12 mouse cellular contexts compared by ENCODE assay signal in genomic region chr4:115824178-115824577, GRCm38 (mm10). TPM values are rescaled to one million over a fixed set of nuclear protein-coding genes. Genes with fewer than 3 reads are reported as not detected.
DNase-seq lines count a peak whose midpoint lies in the region; ATAC-seq lines count a peak whose summit lies in the region.
"Had no signal": no experiment of that assay in that cellular context is flagged by ENCODE, and none has a peak within 500 bp of the region (broad histone marks: within the 10 kb centered on the region; RNA-seq: fewer than 3 reads in every experiment).

No protein-coding gene starts in this region.

- H3K9me3 ChIP-seq in heart, embryonic 10.5 days, result no peaks in the 10 kb centered on the region
- H3K9me3 ChIP-seq in kidney, embryonic 15.5 days (replicated peaks), result no peaks in the 10 kb centered on the region

- peaks cover 9% of the 10 kb centered on the region for H3K79me2 ChIP-seq in macrophage (ENCODE audit: inconsistent target)

- WGBS in heart, embryonic 10.5 days, result 41% methylated on average over 2 of the region's 2 CpGs
- 90% methylated on average over 2 of the region's 2 CpGs for WGBS in macrophage (ENCODE audit: missing documents)
- 73% methylated on average over 2 of the region's 2 CpGs for WGBS in kidney, embryonic 15.5 days

- H3K36me3 ChIP-seq in heart, embryonic 10.5 days, result peaks cover 4% of the 10 kb centered on the region; the same call in 1 of the 2 replicates
- no peaks in the 10 kb centered on the region for H3K36me3 ChIP-seq in macrophage (ENCODE audit: inconsistent target)
- H3K36me3 ChIP-seq in kidney, embryonic 15.5 days, result no peaks in the 10 kb centered on the region

- H3K4me3 ChIP-seq in heart, embryonic 10.5 days, result no peak overlapping the region
- no peak overlapping the region for H3K4me3 ChIP-seq in macrophage (ENCODE audit: inconsistent target)
- H3K4me3 ChIP-seq in kidney, embryonic 15.5 days (replicated peaks), result no peak overlapping the region

- H3K4me1 ChIP-seq in heart, embryonic 10.5 days, result peaks cover 45% of the 10 kb centered on the region
- H3K4me1 ChIP-seq in kidney, embryonic 15.5 days, result peaks cover 15% of the 10 kb centered on the region

- peak overlapping the region; percentile 52; the same call in 1 of the 2 replicates for H3K27ac ChIP-seq in heart, embryonic 10.5 days
- H3K27ac ChIP-seq in macrophage, result peak overlapping the region; percentile 87
- no peak overlapping the region for H3K27ac ChIP-seq in kidney, embryonic 15.5 days

- no peak for DNase-seq in heart, embryonic 10.5 days (ENCODE audit: low spot score)
- no peak for DNase-seq in heart, postnatal 14 days
- DNase-seq in lung, postnatal 25 days (ENCODE audit: low spot score), result peak; percentile 28
- DNase-seq in lung, postnatal 4 days, result no peak
- no peak for DNase-seq in left cerebral cortex, adult 18-20 months (ENCODE audit: low spot score in 2 of 2)
- DNase-seq: layer of hippocampus, adult 9-11 months; right cerebral cortex, postnatal 25 days; thymus, postnatal 25 days had no signal

- intact Hi-C loops in heart, postnatal 14 days (cut with DNase I), result no loop called here

- H3K4me2 ChIP-seq in kidney, embryonic 15.5 days, result no peak overlapping the region

- H3K9ac ChIP-seq in kidney, embryonic 15.5 days, result no peak overlapping the region

- H3K27me3 ChIP-seq in heart, embryonic 10.5 days (ENCODE audit: insufficient read depth, poor library complexity, severe bottlenecking), result no peaks in the 10 kb centered on the region
- no peaks in the 10 kb centered on the region for H3K27me3 ChIP-seq in kidney, embryonic 15.5 days

- ATAC-seq in erythroblast, adult 5-6 weeks (replicated peaks; ENCODE audit: low FRiP score, poor library complexity, severe bottlenecking), result peak; percentile 41
- ATAC-seq in kidney, embryonic 15.5 days (replicated peaks; ENCODE audit: low FRiP score), result no peak

RNA-seq across cellular contexts. Expression of gene Mob3c, which starts 3.7 kb away (rescaled TPM):
- 5.9 and 9.8 TPM in 2 replicates for polyA plus RNA-seq in heart, embryonic 10.5 days (2016; fragmentation: Nextera tagmentation; extraction: Ambion mirVana)
- total RNA-seq in heart, postnatal 14 days (2021), result 1 to 10 TPM; 6.4 to 7.1 TPM
- total RNA-seq in erythroblast, adult 5-6 weeks (2015; ENCODE audit: low replicate concordance), result 2.5 and 3.8 TPM in 2 replicates
- total RNA-seq in erythroblast, adult 5-6 weeks (2017; ENCODE audit: low replicate concordance), result 4.6 and 4.7 TPM in 2 replicates
- 100 to 1,000 TPM in 22 of 26 experiments, 10 to 100 TPM in 4; 81.4 to 234 (median 122) TPM for total RNA-seq in macrophage (2018; cell fraction: chromatin; rRNA removed)
- total RNA-seq in macrophage (2018; cell fraction: cytosol; rRNA removed), result 10 to 100 TPM; 24.1 to 64.9 (median 31.5) TPM
- total RNA-seq in macrophage (2018; cell fraction: nucleus; rRNA removed), result 100 to 1,000 TPM in 18 of 26 experiments, 10 to 100 TPM in 8; 66.0 to 229 (median 125) TPM
- 16.6 to 27.7 TPM (median 23.8 TPM) in 3 replicates for polyA plus RNA-seq in macrophage (2018)
- total RNA-seq in left cerebral cortex, adult 18-20 months (2021), result 1 to 10 TPM; 4.0 to 6.7 TPM
- polyA plus RNA-seq in kidney, embryonic 15.5 days (2015; fragmentation: Nextera tagmentation; extraction: Ambion mirVana), result 12.4 and 14.6 TPM in 2 replicates

RNA-seq across cellular contexts. Expression of gene Mknk1, which starts 14.8 kb away (rescaled TPM):
- 22.7 and 23.0 TPM in 2 replicates for polyA plus RNA-seq in heart, embryonic 10.5 days (2016; fragmentation: Nextera tagmentation; extraction: Ambion mirVana)
- total RNA-seq in heart, postnatal 14 days (2021), result 10 to 100 TPM; 27.8 to 28.1 TPM
- total RNA-seq in erythroblast, adult 5-6 weeks (2015; ENCODE audit: low replicate concordance), result 31.8 and 64.2 TPM in 2 replicates
- total RNA-seq in erythroblast, adult 5-6 weeks (2017; ENCODE audit: low replicate concordance), result 85.6 and 115 TPM in 2 replicates
- total RNA-seq in macrophage (2018; cell fraction: chromatin; rRNA removed), result 100 to 1,000 TPM in 25 of 26 experiments, 10 to 100 TPM in 1; 80.0 to 780 (median 373) TPM
- 100 to 1,000 TPM in 10 of 26 experiments, 10 to 100 TPM in 16; 52.2 to 151 (median 89.7) TPM for total RNA-seq in macrophage (2018; cell fraction: cytosol; rRNA removed)
- 100 to 1,000 TPM in 21 of 26 experiments, 10 to 100 TPM in 5; 56.6 to 406 (median 188) TPM for total RNA-seq in macrophage (2018; cell fraction: nucleus; rRNA removed)
- 62.4 to 141 TPM (median 130 TPM) in 3 replicates for polyA plus RNA-seq in macrophage (2018)
- total RNA-seq in left cerebral cortex, adult 18-20 months (2021), result 10 to 100 TPM; 29.6 to 39.5 TPM
- polyA plus RNA-seq in kidney, embryonic 15.5 days (2015; fragmentation: Nextera tagmentation; extraction: Ambion mirVana), result 23.4 and 25.6 TPM in 2 replicates

RNA-seq across cellular contexts. Expression of gene Atpaf1, which starts 39.6 kb away (rescaled TPM):
- 60.0 and 67.2 TPM in 2 replicates for polyA plus RNA-seq in heart, embryonic 10.5 days (2016; fragmentation: Nextera tagmentation; extraction: Ambion mirVana)
- total RNA-seq in heart, postnatal 14 days (2021), result 10 to 100 TPM; 60.6 to 63.0 TPM
- 2.7 and 10.9 TPM in 2 replicates for total RNA-seq in erythroblast, adult 5-6 weeks (2015; ENCODE audit: low replicate concordance)
- 1.4 and 2.3 TPM in 2 replicates for total RNA-seq in erythroblast, adult 5-6 weeks (2017; ENCODE audit: low replicate concordance)
- 10 to 100 TPM in 21 of 26 experiments, 1 to 10 TPM in 5; 5.3 to 33.8 (median 16.9) TPM for total RNA-seq in macrophage (2018; cell fraction: chromatin; rRNA removed)
- 10 to 100 TPM in 24 of 26 experiments, 1 to 10 TPM in 2; 9.4 to 26.4 (median 15.8) TPM for total RNA-seq in macrophage (2018; cell fraction: cytosol; rRNA removed)
- 10 to 100 TPM in 20 of 26 experiments, 1 to 10 TPM in 6; 5.8 to 30.3 (median 13.2) TPM for total RNA-seq in macrophage (2018; cell fraction: nucleus; rRNA removed)
- polyA plus RNA-seq in macrophage (2018), result 16.5 to 19.3 TPM (median 19.0 TPM) in 3 replicates
- 10 to 100 TPM; 75.2 to 86.0 TPM for total RNA-seq in left cerebral cortex, adult 18-20 months (2021)
- 55.2 and 60.7 TPM in 2 replicates for polyA plus RNA-seq in kidney, embryonic 15.5 days (2015; fragmentation: Nextera tagmentation; extraction: Ambion mirVana)

RNA-seq across cellular contexts. Expression of gene Tex38, which starts 43.4 kb away (rescaled TPM):
- 0.55 and 0.62 TPM in 2 replicates for polyA plus RNA-seq in heart, embryonic 10.5 days (2016; fragmentation: Nextera tagmentation; extraction: Ambion mirVana)
- total RNA-seq in heart, postnatal 14 days (2021), result under 1 TPM in 1 of 2 experiments, not detected in 1; 0.39 TPM
- total RNA-seq in erythroblast, adult 5-6 weeks (2015; ENCODE audit: low replicate concordance), result not detected in 2 replicates
- not detected in 2 replicates for total RNA-seq in erythroblast, adult 5-6 weeks (2017; ENCODE audit: low replicate concordance)
- not detected for total RNA-seq in macrophage (2018; cell fraction: chromatin; rRNA removed)
- total RNA-seq in macrophage (2018; cell fraction: cytosol; rRNA removed), result under 1 TPM in 1 of 26 experiments, not detected in 25; 0.19 TPM
- under 1 TPM in 1 of 26 experiments, not detected in 25; 0.96 TPM for total RNA-seq in macrophage (2018; cell fraction: nucleus; rRNA removed)
- polyA plus RNA-seq in macrophage (2018), result not detected in 3 replicates
- total RNA-seq in left cerebral cortex, adult 18-20 months (2021), result not detected
- polyA plus RNA-seq in kidney, embryonic 15.5 days (2015; fragmentation: Nextera tagmentation; extraction: Ambion mirVana), result 0.28 and 0.60 TPM in 2 replicates
- total RNA-seq: megakaryocyte-erythroid progenitor cell, adult 5-6 weeks had no signal

Comparison
In these comparisons a context has a peak if more than half of its experiments do, and no peak if none do; other contexts are left out.
1. RNA of gene Atpaf1, which starts 39.6 kb away (total RNA-seq): 75.2 to 86.0 TPM in left cerebral cortex, adult 18-20 months and 60.6 to 63.0 TPM in heart, postnatal 14 days; 1.4 to 10.9 TPM in erythroblast, adult 5-6 weeks; every median in the first group is over 4 times any median in the second.